Mouse (Mus musculus) neural tube, embryonic 11.5 days (tissue): Measurements from ENCODE around the gene Arhgdia. TPM values are rescaled to one million over a fixed set of nuclear protein-coding genes. Genes with fewer than 3 reads are reported as not detected.

Source experiments
- ATAC-seq: fragments of 200-750 bp; cut with Nextera tagmentation; 2 replicates; pipeline ENCODE4 v1.8.0; 2017; ENCODE audit warnings: moderate number of reproducible peaks, mild to moderate bottlenecking, moderate TSS enrichment, moderate library complexity; ENCODE audit not compliant: insufficient read depth, low FRiP score, low TSS enrichment
- DNase-seq: peaks from one replicate; pipeline ENCODE4 v3.0.0-alpha.2; 2015; ENCODE audit warnings: low spot score
- H3K27ac ChIP-seq: fragments of 300-500 bp; sonication (generic); 2 replicates; pipeline ENCODE4 v1.5.1; 2014; ENCODE audit warnings: low read depth, mild to moderate bottlenecking, low read length
- H3K27me3 ChIP-seq: fragments of 300-500 bp; sonication (generic); 2 replicates; pipeline ENCODE4 v1.6.1; 2014; ENCODE audit warnings: mild to moderate bottlenecking, low read length, mixed read lengths; ENCODE audit not compliant: control insufficient read depth, insufficient read depth
- H3K36me3 ChIP-seq: fragments of 300-500 bp; sonication (generic); 2 replicates; pipeline ENCODE4 v1.6.1; 2014; ENCODE audit warnings: mild to moderate bottlenecking, low read length, moderate library complexity, mixed read lengths; ENCODE audit not compliant: control insufficient read depth, insufficient read depth
- H3K4me1 ChIP-seq: fragments of 300-500 bp; sonication (generic); 2 replicates; pipeline ENCODE4 v1.6.1; 2014; ENCODE audit warnings: low read length, mixed read lengths; ENCODE audit not compliant: control insufficient read depth, insufficient read depth
- H3K4me2 ChIP-seq: fragments of 300-500 bp; sonication (generic); 2 replicates; pipeline ENCODE4 v1.6.1; 2014; ENCODE audit warnings: low read depth, mild to moderate bottlenecking, moderate library complexity
- H3K4me3 ChIP-seq: fragments of 300-500 bp; sonication (generic); 2 replicates; pipeline ENCODE4 v1.5.1; 2014; ENCODE audit warnings: low read depth, low read length
- H3K9ac ChIP-seq: fragments of 300-500 bp; sonication (generic); 2 replicates; pipeline ENCODE4 v1.6.1; 2014; ENCODE audit warnings: mild to moderate bottlenecking, low read length
- H3K9me3 ChIP-seq: fragments of 300-500 bp; sonication (generic); 2 replicates; pipeline ENCODE4 v1.6.1; 2016; ENCODE audit warnings: low read length; ENCODE audit not compliant: control insufficient read depth
- WGBS: fragments of 180-500 bp; shearing (Covaris S2); extraction: QIAGEN DNeasy Blood & Tissue Kit; methylation state at CpG from one replicate; pipeline ENCODE4 v1.1.7; 2014; 5-methylcytosine and 5-hydroxymethylcytosine counted together
- polyA plus RNA-seq: library from polyadenylated mRNA; unstranded; fragments of >200 nt; fragmentation: Nextera tagmentation; extraction: Ambion mirVana; gene quantifications from 2 replicates; pipeline ENCODE4 v1.2.1, GENCODE M21; 2014

Arhgdia gene
- polyA plus RNA-seq = 686 and 719 TPM in 2 replicates

GRCm38 (mm10) chr11:120581490-120582267, at the start of gene Arhgdia:
Gene Arhgdia, minus strand, starts transcription at chr11:120581624.
- peaks cover 35% of the 10 kb centered on the region for H3K36me3 ChIP-seq
- H3K27ac ChIP-seq = peak within 1 kb of the TSS; percentile 76
- peaks cover 3% of the 10 kb centered on the region; the same call in 1 of the 2 replicates for H3K9me3 ChIP-seq
- peak within 1 kb of the TSS; percentile 98 for H3K4me3 ChIP-seq
- no peaks in the 10 kb centered on the region for H3K27me3 ChIP-seq
- H3K4me1 ChIP-seq = peaks cover 7% of the 10 kb centered on the region
- 7% methylated on average over 56 of the region's 75 CpGs for WGBS
- ATAC-seq (peak; percentile 69), DNase-seq (peak; percentile 90)
- H3K9ac ChIP-seq = peak within 1 kb of the TSS; percentile 71
- H3K4me2 ChIP-seq = peak within 1 kb of the TSS; percentile 96

DNA sequence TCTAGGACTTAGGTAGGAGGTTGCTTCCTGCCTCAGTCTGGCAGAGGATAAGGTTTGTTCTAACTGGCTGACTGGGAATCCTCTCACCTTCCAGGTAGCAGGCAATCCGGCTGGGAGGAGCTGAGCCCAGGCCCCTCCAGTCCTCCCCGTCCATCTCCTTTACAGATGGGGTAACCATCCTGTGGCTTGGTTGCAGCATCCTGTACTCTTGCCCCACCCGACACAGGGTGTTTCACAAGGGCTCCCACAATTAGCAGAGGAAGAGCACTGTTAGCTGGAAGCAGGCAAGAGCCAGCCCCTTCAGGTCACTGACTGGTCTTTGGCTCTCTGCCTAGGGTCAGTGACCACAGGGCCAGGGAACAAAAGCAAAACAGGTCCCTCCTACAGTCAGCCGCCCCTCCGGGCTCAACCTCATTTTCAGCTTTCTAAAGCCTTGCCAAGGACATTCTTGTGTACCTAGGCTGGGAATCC, 49.0 kb upstream of the Arhgdia start:
- no peaks in the 10 kb centered on the region for H3K27me3 ChIP-seq
- H3K4me2 ChIP-seq = peak overlapping the region; percentile 10; the same call in 1 of the 2 replicates
- H3K9me3 ChIP-seq = no peaks in the 10 kb centered on the region
- peaks cover 9% of the 10 kb centered on the region for H3K36me3 ChIP-seq
- peaks cover 14% of the 10 kb centered on the region for H3K4me1 ChIP-seq
- H3K4me3 ChIP-seq = no peak overlapping the region
- peak overlapping the region; percentile 35; the same call in 1 of the 2 replicates for H3K9ac ChIP-seq
- no peak for DNase-seq
- H3K27ac ChIP-seq = peak overlapping the region; percentile 35
- ATAC-seq = no peak
- 57% methylated on average over 5 of the region's 5 CpGs for WGBS

GRCm38 (mm10) chr11:120629911-120630310, 48.5 kb upstream of the Arhgdia start:
- Histone ChIP-seq H3K4me3 (no peak overlapping the region), H3K27me3 (no peaks in the 10 kb centered on the region), H3K4me2 (peak overlapping the region; percentile 10; the same call in 1 of the 2 replicates), H3K27ac (peak overlapping the region; percentile 35; the same call in 1 of the 2 replicates), H3K36me3 (peaks cover 9% of the 10 kb centered on the region), H3K9me3 (no peaks in the 10 kb centered on the region), H3K4me1 (peaks cover 18% of the 10 kb centered on the region), H3K9ac (peak overlapping the region; percentile 35; the same call in 1 of the 2 replicates)
- WGBS = 39% methylated on average over 7 of the region's 7 CpGs
- ATAC-seq (no peak), DNase-seq (no peak)

DNA sequence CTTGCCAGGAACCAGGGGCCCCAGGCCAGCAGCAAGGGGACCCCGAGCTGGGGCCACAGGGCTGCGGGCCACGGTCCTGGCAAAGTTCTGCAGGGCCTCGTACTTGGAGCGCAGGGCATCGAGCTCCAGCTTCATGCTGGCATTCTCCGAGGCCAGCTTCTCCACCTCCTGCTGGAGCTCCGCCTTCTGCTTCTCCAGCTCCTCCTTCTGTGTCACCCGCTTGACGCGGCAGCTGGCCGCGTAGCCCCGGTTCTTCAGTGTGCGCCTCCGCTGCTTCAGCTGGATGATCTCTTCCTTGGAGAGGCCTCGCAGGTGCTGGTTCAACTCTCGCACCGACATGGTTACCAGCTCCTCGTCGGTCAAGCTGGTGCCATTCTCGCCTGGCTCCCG, 47.9 kb upstream of the Arhgdia start:
- H3K9me3 ChIP-seq = no peaks in the 10 kb centered on the region
- H3K27me3 ChIP-seq = no peaks in the 10 kb centered on the region
- H3K4me3 ChIP-seq = no peak overlapping the region
- no peak overlapping the region for H3K27ac ChIP-seq
- H3K4me2 ChIP-seq = no peak overlapping the region
- ATAC-seq = no peak
- peaks cover 18% of the 10 kb centered on the region for H3K4me1 ChIP-seq
- no peak for DNase-seq
- H3K9ac ChIP-seq = no peak overlapping the region
- 82% methylated on average over 23 of the region's 23 CpGs for WGBS
- peaks cover 9% of the 10 kb centered on the region for H3K36me3 ChIP-seq

DNA sequence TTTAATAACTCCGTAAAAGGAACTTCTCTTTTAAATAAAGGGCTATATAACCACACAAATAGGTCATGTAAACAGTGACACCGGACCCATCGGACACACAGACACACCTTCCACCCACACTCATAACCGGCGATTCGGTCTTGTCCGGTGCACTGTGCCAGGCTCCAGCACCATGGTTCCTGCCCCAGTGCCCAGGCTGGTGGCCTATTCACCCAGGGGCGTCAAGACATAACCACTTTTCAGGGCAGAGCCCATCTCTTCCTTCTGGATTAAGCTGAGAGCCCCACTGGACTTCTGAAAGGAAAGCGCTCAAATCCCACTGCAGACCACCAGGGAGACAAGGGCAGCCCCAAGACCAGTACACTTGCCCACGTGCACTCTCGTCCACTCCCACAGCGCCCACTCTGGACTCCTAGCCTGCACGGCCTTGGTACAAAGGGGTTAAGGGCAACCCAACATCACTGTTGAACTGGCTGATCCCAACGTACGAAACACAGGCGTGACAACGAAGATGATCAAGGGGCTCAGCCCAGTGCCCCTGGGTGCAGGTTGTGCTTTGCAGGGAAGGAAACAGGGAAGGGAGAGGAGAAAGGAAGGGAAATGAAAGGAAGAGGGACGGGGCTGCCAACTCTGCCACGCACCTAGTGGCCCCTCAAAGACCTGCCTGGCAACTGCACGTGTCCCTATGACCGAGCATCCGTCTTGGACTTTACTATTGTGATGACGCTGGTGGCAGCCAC, 47.3 kb upstream of the Arhgdia start:
- ATAC-seq = no peak
- peaks cover 9% of the 10 kb centered on the region for H3K36me3 ChIP-seq
- H3K27ac ChIP-seq = no peak overlapping the region
- H3K9me3 ChIP-seq = no peaks in the 10 kb centered on the region
- no peaks in the 10 kb centered on the region for H3K27me3 ChIP-seq
- no peak for DNase-seq
- H3K4me1 ChIP-seq = peaks cover 23% of the 10 kb centered on the region
- 96% methylated on average over 23 of the region's 23 CpGs for WGBS
- no peak overlapping the region for H3K4me3 ChIP-seq
- no peak overlapping the region for H3K4me2 ChIP-seq
- no peak overlapping the region for H3K9ac ChIP-seq

GRCm38 (mm10) chr11:120627468-120628300, 46.3 kb upstream of the Arhgdia start:
- 83% methylated on average over 22 of the region's 22 CpGs for WGBS
- DNase-seq (no peak), ATAC-seq (no peak)
- peaks cover 23% of the 10 kb centered on the region for H3K4me1 ChIP-seq
- peaks cover 9% of the 10 kb centered on the region for H3K36me3 ChIP-seq
- no peak overlapping the region for H3K4me2 ChIP-seq
- no peak overlapping the region for H3K4me3 ChIP-seq
- no peaks in the 10 kb centered on the region for H3K27me3 ChIP-seq
- H3K9ac ChIP-seq = no peak overlapping the region
- no peaks in the 10 kb centered on the region for H3K9me3 ChIP-seq
- H3K27ac ChIP-seq = no peak overlapping the region

DNA sequence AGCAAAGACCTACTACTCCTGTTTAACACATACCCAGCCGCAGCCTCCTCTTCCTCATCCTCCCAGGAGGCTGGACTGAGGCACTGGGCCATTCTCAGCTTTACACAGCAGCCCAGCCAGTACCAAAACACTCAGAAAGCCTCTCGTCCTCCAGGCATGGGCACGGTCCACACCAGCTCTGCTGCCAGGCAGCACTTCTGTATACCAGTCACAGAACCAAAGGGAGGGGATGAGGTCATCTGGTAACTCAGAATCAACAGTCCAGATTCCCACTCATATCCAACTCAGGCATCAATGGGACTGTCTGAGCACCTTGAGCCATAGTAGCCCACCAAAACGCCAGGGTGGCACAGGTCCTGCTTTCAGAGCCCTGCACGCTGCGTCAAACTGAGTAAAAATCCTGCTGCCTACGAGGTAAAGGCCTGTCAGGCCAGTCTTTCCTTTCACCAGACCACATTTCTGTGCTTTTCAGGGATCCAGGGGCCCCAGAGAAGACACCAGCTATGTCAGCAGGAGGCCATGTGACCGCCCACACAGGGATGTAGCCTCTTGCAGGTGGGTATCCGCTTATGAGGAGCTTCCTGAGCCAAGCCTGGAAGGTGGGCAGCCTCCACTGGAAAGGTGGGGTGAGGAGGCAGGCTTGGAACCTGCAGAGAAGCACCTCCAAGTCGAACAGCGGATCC, 45.5 kb upstream of the Arhgdia start:
- WGBS = 90% methylated on average over 11 of the region's 11 CpGs
- peaks cover 9% of the 10 kb centered on the region for H3K36me3 ChIP-seq

More for the DNA sequence above, 45.5 kb upstream of the Arhgdia start:
- ATAC-seq (no peak), DNase-seq (no peak)
- H3K4me2 ChIP-seq = no peak overlapping the region
- H3K27me3 ChIP-seq = no peaks in the 10 kb centered on the region
- no peaks in the 10 kb centered on the region for H3K9me3 ChIP-seq
- H3K4me3 ChIP-seq = no peak overlapping the region
- H3K4me1 ChIP-seq = peaks cover 19% of the 10 kb centered on the region
- H3K9ac ChIP-seq = no peak overlapping the region
- H3K27ac ChIP-seq = no peak overlapping the region
